Mouse (Mus musculus): ENCODE measurements around the gene Stk19. TPM values are rescaled to one million over a fixed set of nuclear protein-coding genes. Genes with fewer than 3 reads are reported as not detected.
"Not testable (repeated sequence)": the region's sequence is repeated elsewhere in the genome, so short reads cannot be mapped to it uniquely, and the experiment has no call there.

Gene Stk19
- polyA plus RNA-seq, 1 experiment from 2014 or later: 40.5 TPM

DNA sequence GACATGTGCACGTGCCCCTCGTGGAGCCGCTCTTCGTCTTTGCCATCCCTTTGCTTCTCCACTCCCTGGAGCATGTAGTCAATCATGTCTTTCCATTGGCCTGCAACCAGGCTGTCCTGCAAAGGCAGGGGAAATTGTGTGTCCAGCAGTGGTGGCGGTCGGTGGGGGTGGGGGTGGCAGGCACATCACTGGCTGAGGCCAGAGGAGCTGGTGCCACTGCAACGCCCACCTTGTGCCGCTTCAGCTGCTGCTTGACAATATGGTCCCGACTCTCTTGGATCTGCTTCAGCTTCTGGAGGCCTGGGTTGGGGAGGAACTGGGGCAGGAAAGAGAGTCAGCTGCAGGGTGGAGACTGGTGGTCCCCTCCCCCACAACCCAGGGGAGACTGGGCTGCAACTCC, 34.0 kb downstream of the Stk19 start:
- H3K9me3 ChIP-seq; H3K36me3 ChIP-seq; H3K9ac ChIP-seq; H3K4me3 ChIP-seq; H3K4me2 ChIP-seq; H3K4me1 ChIP-seq (replicated peaks); H3K27ac ChIP-seq; ATAC-seq (ENCODE audit: low FRiP score); H3K27me3 ChIP-seq: not testable (repeated sequence)
- 89% methylated on average over 9 of the region's 9 CpGs for WGBS

DNA sequence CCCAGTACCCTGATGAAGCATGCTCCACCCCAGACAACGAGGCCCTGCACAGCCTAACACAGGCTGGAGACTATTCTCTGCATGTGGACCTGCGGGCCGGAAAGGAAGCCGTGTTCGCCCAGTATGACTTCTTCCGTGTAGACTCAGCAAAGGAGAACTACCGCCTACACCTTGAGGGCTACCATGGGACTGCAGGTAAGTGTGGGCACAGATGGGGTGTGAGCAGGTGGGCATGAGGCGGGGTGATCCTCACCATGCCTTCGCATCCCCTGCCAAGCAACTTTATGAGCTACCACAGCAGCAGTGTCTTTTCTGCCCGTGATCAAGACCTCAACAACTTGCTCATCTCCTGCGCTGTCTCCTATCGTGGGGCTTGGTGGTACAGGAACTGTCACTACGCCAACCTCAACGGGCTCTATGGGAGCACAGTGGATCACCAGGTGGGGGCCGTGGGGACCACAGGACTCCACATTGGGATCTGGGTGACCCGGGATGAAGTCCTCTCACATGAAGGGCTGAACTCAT, 35.9 kb downstream of the Stk19 start:
- H3K4me2 ChIP-seq; H3K27me3 ChIP-seq; H3K9ac ChIP-seq; H3K4me3 ChIP-seq; H3K27ac ChIP-seq; H3K36me3 ChIP-seq; H3K9me3 ChIP-seq; H3K4me1 ChIP-seq (replicated peaks); ATAC-seq (ENCODE audit: low FRiP score): not testable (repeated sequence)
- 93% methylated on average over 16 of the region's 16 CpGs for WGBS

DNA sequence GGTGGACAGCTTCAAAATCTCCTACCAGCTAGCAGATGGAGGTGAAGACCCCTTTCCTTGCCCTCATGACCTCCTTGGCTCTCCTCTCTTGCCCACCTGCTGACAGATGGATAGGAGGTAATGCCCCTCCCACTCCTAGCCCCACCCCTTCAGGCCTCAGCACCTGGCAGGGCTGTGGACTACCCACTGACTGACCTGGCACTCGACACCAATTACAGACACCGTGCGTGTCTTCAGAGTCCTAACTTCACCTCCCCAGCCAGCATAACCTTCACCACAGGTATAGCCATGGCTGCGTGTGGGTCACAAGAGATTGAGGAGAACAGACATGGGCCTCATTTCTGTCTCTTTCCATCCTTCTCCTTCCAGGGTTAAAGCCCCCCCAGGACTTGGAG, 37.2 kb downstream of the Stk19 start:
- no peak for ATAC-seq (ENCODE audit: low FRiP score)
- H3K9me3 ChIP-seq: no peaks in the 10 kb centered on the region
- WGBS: 89% methylated on average over 4 of the region's 4 CpGs

GRCm38 (mm10) chr17:34798866-34799530, 37.7 kb downstream of the Stk19 start:
- H3K27ac ChIP-seq: no peak overlapping the region
- 91% methylated on average over 14 of the region's 17 CpGs for WGBS
- no peak for ATAC-seq (ENCODE audit: low FRiP score)
- H3K4me3 ChIP-seq: no peak overlapping the region
- no peaks in the 10 kb centered on the region for H3K9me3 ChIP-seq
- H3K27me3 ChIP-seq: no peaks in the 10 kb centered on the region
- no peak overlapping the region for H3K4me2 ChIP-seq
- H3K4me1 ChIP-seq (replicated peaks): no peaks in the 10 kb centered on the region
- H3K36me3 ChIP-seq: no peaks in the 10 kb centered on the region
- no peak overlapping the region for H3K9ac ChIP-seq

More for the DNA sequence above, 37.2 kb downstream of the Stk19 start:
- Histone ChIP-seq H3K4me3 (no peak overlapping the region), H3K9ac (no peak overlapping the region), H3K4me2 (no peak overlapping the region), H3K27me3 (no peaks in the 10 kb centered on the region), H3K27ac (no peak overlapping the region), H3K4me1 (replicated peaks) (no peaks in the 10 kb centered on the region), H3K36me3 (no peaks in the 10 kb centered on the region)

- not testable (repeated sequence) for H3K9ac ChIP-seq; H3K27ac ChIP-seq; H3K27me3 ChIP-seq; H3K36me3 ChIP-seq; H3K4me1 ChIP-seq (replicated peaks); ATAC-seq (ENCODE audit: low FRiP score); H3K4me2 ChIP-seq; H3K4me3 ChIP-seq; H3K9me3 ChIP-seq
- 82% methylated on average over 7 of the region's 7 CpGs for WGBS
Measured at GRCm38 (mm10) chr17:34798071-34798470, 38.7 kb downstream of the Stk19 start.

- WGBS: 90% methylated on average over 10 of the region's 10 CpGs
- not testable (repeated sequence) for H3K27me3 ChIP-seq; ATAC-seq (ENCODE audit: low FRiP score)
Measured at GRCm38 (mm10) chr17:34797211-34797995, 39.3 kb downstream of the Stk19 start.

DNA sequence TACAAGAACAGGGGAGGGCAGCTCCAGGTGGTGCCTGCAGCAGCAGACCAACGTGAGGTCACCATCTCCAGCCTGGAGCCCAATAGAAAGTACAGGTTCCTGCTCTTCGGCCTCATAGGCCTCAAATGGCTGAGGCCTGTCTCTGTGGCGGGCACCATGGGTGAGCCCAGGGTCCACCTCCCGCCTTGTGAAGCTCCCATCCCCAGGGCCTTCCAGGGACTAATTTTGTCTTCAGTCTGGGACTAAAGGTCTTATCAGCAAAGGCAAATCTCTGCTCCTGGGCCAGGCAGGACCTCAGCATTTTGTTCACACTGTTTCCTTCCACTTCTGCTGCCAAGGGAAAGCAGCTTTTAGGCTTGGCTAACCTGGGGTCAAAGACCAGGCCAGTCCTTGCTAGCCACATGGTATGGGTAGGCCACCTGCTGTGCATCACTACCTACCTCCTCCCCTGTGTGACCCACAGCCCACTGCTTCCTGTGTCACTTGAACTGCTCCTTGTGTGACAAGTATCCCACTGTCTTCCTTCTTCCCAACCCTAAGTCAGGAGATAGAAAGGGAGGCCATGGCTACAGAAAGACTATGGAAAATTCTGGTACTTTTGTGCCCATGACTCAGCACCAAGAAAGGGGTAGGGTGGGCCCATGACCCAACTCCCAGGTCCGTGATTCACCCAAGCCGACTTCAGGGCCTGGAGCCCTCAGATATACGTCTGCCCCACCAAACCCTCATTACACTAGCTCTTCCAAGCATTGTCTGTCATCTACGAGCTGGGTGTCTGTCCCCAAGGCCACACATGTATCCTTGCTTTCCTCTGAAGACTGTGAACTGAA, 40.2 kb downstream of the Stk19 start:
- Histone ChIP-seq H3K4me2 (no peak overlapping the region), H3K9me3 (0 out of 2 replicates have a peak, but pooled peaks cover 4% of the 10 kb centered on the region), H3K4me1 (replicated peaks) (no peaks in the 10 kb centered on the region), H3K9ac (no peak overlapping the region), H3K27me3 (no peaks in the 10 kb centered on the region), H3K4me3 (no peak overlapping the region), H3K27ac (no peak overlapping the region), H3K36me3 (no peaks in the 10 kb centered on the region)
- 86% methylated on average over 8 of the region's 8 CpGs for WGBS
- no peak for ATAC-seq (ENCODE audit: low FRiP score)

More at GRCm38 (mm10) chr17:34797211-34797995, 39.3 kb downstream of the Stk19 start:
- not testable (repeated sequence) for H3K4me2 ChIP-seq; H3K9me3 ChIP-seq; H3K4me1 ChIP-seq (replicated peaks); H3K4me3 ChIP-seq; H3K9ac ChIP-seq; H3K27ac ChIP-seq; H3K36me3 ChIP-seq

- H3K9me3 ChIP-seq: 0 out of 2 replicates have a peak, but pooled peaks cover 4% of the 10 kb centered on the region
- no peak overlapping the region for H3K9ac ChIP-seq
- WGBS: 67% methylated on average over 9 of the region's 9 CpGs
- no peak overlapping the region for H3K27ac ChIP-seq
- H3K4me3 ChIP-seq: no peak overlapping the region
- H3K36me3 ChIP-seq: no peaks in the 10 kb centered on the region
- H3K4me2 ChIP-seq: no peak overlapping the region
- H3K4me1 ChIP-seq (replicated peaks): no peaks in the 10 kb centered on the region
- no peak for ATAC-seq (ENCODE audit: low FRiP score)
- no peaks in the 10 kb centered on the region for H3K27me3 ChIP-seq
Measured at GRCm38 (mm10) chr17:34795633-34796032, 41.1 kb downstream of the Stk19 start.

DNA sequence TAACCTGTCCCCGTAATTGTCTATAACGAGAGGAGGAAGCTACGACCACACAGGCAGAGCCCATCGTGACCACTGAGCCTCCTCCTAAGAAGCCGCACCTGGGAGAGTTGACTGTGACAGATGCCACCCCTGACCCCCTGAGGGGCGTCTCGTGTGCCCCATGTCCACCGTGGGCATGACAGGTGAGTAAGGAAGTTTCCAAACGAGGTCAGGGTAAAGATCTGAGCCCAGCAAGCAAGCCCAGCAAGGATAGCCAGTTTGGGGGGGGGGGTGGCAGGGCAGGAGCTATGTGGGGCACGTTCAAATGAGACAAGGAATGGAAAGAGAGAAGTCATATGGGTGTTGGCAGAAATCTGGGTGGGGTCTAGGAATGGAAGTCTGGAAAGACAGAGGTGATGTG, 41.7 kb downstream of the Stk19 start:
- Histone ChIP-seq H3K9ac (no peak overlapping the region), H3K27me3 (no peaks in the 10 kb centered on the region), H3K4me3 (no peak overlapping the region), H3K9me3 (0 out of 2 replicates have a peak, but pooled peaks cover 4% of the 10 kb centered on the region), H3K4me2 (no peak overlapping the region), H3K4me1 (replicated peaks) (no peaks in the 10 kb centered on the region), H3K27ac (no peak overlapping the region), H3K36me3 (no peaks in the 10 kb centered on the region)
- no peak for ATAC-seq (ENCODE audit: low FRiP score)
- 89% methylated on average over 10 of the region's 10 CpGs for WGBS

- peaks cover 11% of the 10 kb centered on the region for H3K9me3 ChIP-seq
- ATAC-seq (ENCODE audit: low FRiP score): no peak
- no peak overlapping the region for H3K4me3 ChIP-seq
- H3K27ac ChIP-seq: no peak overlapping the region
- H3K36me3 ChIP-seq: no peaks in the 10 kb centered on the region
- H3K27me3 ChIP-seq: no peaks in the 10 kb centered on the region
- no peak overlapping the region for H3K4me2 ChIP-seq
- no peak overlapping the region for H3K9ac ChIP-seq
- H3K4me1 ChIP-seq (replicated peaks): no peaks in the 10 kb centered on the region
- 74% methylated on average over 9 of the region's 9 CpGs for WGBS
Measured at GRCm38 (mm10) chr17:34777680-34778325, 58.9 kb downstream of the Stk19 start.
